Mouse (Mus musculus): ENCODE data around the gene Ctsf.
A peak's percentile ranks its signal among the peaks of the same experiment; 100 is the strongest.
"Not testable (repeated sequence)": the region's sequence is repeated elsewhere in the genome, so short reads cannot be mapped to it uniquely, and the experiment has no call there.

The Ctsf gene

GRCm38 (mm10) chr19:4849800-4850199 lies 5.1 kb upstream of the Ctsf start:
- DNase-seq (ENCODE audit: extremely low spot score, low read depth, low spot score) = no peak

DNA sequence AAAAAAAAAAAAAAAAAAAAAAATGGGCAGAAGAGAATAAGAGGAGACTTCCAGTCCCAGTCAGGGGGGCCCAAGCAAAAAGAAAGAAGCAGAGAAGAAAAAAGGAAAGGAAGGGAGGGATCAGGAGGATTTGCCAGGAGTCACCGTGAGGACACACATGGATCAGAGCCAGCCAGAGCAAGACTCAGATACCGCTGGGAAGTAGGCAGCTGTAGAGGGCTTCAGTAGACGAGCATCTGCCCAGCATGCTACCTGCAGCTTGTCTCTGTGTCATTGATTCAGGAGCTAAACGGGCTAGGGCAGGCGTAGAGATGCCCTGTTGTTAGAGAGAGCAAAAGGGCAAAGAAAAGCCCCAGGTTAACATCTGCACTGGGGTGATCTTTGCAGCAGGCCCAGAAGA lies 4.6 kb upstream of the Ctsf start:
- DNase-seq (ENCODE audit: extremely low spot score, low read depth, low spot score) = no peak

DNA sequence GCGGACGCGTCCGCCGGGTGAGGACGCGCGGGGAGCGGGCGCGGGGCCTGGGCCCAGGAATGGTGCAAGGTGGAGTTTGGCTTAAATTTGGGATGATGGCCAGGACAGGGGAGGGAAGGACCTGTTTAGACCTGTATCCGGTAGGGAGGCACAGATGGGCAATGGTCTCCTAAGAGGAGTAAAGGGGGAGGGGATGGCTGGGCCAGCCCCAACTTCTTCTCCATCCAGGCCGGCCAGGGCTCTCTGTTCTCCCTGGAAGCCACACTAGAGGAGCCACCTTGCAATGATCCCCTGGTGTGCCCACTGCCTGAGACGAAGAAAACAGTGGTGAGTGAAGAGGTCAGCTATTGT lies 515 bp downstream of the Ctsf start:
- no peak for DNase-seq (ENCODE audit: extremely low spot score, low read depth, low spot score)

DNA sequence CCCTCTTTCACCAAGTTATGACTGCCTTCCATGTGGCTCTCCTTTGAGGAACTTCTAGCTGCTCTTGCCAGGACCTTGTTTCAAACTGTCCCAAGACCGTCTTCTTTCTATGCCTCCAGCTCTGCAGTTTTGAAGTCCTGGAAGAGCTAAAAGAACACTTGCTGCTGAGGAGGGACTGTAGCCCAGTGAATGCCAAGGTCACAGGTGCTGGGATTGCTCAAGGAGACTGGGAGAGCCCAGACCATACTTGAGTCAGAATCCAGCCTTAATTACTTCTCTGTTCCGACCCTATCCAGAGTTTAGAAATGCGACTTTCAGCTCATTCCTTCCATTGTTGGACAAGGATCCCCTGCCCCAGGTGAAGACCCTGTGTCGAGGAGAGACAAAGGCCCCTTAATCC lies 1.0 kb downstream of the Ctsf start:
- DNase-seq (ENCODE audit: extremely low spot score, low read depth, low spot score) = no peak

GRCm38 (mm10) chr19:4859081-4859480 lies 4.2 kb downstream of the Ctsf start:
- no peak for DNase-seq (ENCODE audit: extremely low spot score, low read depth, low spot score)

DNA sequence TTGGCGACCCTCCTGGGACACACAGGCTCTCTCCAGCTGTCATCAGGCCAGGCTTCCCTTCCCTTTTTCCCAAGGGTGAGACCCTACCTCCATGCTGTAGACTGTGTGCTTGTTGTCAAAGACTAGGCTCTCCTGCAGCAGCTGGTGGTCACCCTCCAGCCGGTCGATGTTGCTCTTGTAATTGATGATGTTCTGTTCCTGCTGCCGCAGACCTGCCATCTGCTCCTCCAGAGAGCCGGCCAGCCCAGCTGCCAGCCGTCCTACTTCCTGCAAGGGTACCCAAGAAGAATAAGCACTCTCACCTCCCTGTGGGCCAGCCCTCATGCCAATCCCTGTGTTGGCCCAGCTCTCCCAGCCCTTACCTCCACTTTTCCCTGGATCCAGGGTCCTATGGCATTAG lies 8.1 kb downstream of the Ctsf start:
- DNase-seq (ENCODE audit: extremely low spot score, low read depth, low spot score) = no peak

- no peak for DNase-seq (ENCODE audit: extremely low spot score, low read depth, low spot score)
These were observed 10.2 kb downstream of the Ctsf start for GRCm38 (mm10) chr19:4865147-4865546.

DNA sequence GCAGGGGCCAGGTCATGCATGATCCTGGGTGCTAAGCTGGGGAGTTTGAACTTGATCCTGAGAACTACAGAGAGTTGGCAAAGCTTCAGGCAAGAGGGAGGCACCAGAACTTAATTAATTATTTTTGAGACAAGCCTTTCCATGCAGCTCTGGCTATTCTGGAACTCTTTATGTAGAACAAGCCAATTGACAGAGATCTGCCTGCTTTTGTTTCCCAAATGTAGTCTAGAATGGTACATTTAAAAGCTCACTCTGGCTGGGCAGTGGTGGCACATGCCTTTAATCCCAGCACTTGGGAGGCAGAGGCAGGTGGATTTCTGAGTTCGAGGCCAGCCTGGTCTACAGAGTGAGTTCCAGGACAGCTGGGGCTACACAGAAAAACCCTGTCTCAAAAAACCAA lies 19.7 kb downstream of the Ctsf start:
- not testable (repeated sequence) for DNase-seq (ENCODE audit: extremely low spot score, low read depth, low spot score)

GRCm38 (mm10) chr19:4876241-4876640 lies 21.3 kb downstream of the Ctsf start:
- DNase-seq (ENCODE audit: extremely low spot score, low read depth, low spot score) = no peak

GRCm38 (mm10) chr19:4876755-4877154 lies 21.8 kb downstream of the Ctsf start:
- DNase-seq (ENCODE audit: extremely low spot score, low read depth, low spot score) = no peak

- no peak for DNase-seq (ENCODE audit: extremely low spot score, low read depth, low spot score)
These were observed 22.9 kb downstream of the Ctsf start, which contains the start of gene Actn3 for GRCm38 (mm10) chr19:4877785-4878184. TSS of gene Actn3 (minus strand) at chr19:4877909.

- peak; percentile 76 for DNase-seq (ENCODE audit: extremely low spot score, low read depth, low spot score)
These were observed 23.7 kb downstream of the Ctsf start, which contains the start of gene Zdhhc24 for GRCm38 (mm10) chr19:4878405-4879323. TSS of gene Zdhhc24 (plus strand) at chr19:4878668.

DNA sequence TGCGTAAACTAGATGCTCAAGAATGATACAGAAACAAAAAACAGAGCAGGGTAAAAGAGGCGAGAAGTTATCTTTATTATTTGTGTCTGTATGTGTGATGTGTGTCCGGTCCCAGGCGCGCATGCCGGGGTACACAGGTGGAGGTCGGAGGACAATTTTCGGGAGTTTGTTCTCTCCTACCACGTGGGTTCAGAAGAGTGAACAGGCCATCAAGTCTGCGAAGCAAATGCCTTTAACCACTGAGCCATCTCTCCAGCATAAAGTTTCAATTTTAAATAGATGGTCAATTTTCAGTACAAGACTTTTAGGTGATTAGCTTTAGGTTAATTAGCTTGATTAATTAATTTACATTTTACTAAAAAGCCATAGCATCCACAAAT lies 24.4 kb downstream of the Ctsf start:
- DNase-seq (ENCODE audit: extremely low spot score, low read depth, low spot score) = no peak

GRCm38 (mm10) chr19:4883961-4884360 lies 29.0 kb downstream of the Ctsf start:
- no peak for DNase-seq (ENCODE audit: extremely low spot score, low read depth, low spot score)

- no peak for DNase-seq (ENCODE audit: extremely low spot score, low read depth, low spot score)
These were observed 34.9 kb downstream of the Ctsf start for GRCm38 (mm10) chr19:4889791-4890190.

- no peak for DNase-seq (ENCODE audit: extremely low spot score, low read depth, low spot score)
These were observed 36.9 kb downstream of the Ctsf start for GRCm38 (mm10) chr19:4891798-4892197.

GRCm38 (mm10) chr19:4896780-4897520 lies 42.0 kb downstream of the Ctsf start:
- no peak for DNase-seq (ENCODE audit: extremely low spot score, low read depth, low spot score)

DNA sequence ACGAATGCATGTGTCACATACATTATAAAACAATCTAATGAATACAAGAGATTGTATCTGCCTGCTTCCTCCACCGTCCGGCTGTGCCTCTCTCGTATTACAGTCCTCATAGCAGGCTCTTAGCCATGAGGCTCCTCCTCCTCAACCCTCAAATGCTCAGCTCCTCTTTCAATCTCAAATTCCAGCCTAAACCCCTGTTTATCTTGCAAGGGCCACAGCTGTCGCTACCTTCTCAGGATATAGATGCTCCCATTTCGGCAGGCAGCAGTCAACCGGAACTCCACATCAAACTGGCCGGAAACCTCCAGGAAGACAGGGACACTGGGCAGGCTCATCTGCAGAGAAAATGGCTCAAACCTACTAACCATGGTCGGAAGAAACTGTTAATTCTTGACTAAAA lies 44.0 kb downstream of the Ctsf start:
- no peak for DNase-seq (ENCODE audit: extremely low spot score, low read depth, low spot score)

GRCm38 (mm10) chr19:4899888-4900287 lies 45.0 kb downstream of the Ctsf start:
- no peak for DNase-seq (ENCODE audit: extremely low spot score, low read depth, low spot score)

GRCm38 (mm10) chr19:4905979-4906794 lies 51.3 kb downstream of the Ctsf start, which contains the start of gene Bbs1:
TSS of gene Bbs1 (minus strand) at chr19:4906628.
- peak; percentile 49 for DNase-seq (ENCODE audit: extremely low spot score, low read depth, low spot score)

- no peak for DNase-seq (ENCODE audit: extremely low spot score, low read depth, low spot score)
These were observed 53.2 kb downstream of the Ctsf start for GRCm38 (mm10) chr19:4908107-4908506.
